Mouse (Mus musculus) bone marrow, adult 2 months (tissue): ENCODE results near the gene Ankrd55.

Experiments used
- CTCF ChIP-seq: fragments of 200-500 bp; IDR thresholded peaks from 2 replicates; pipeline ENCODE4 v1.5.1; 2011; ENCODE audit warnings: low read length, control low read depth; ENCODE audit not compliant: control insufficient read depth, insufficient read depth
- POLR2A ChIP-seq: fragments of 200-500 bp; IDR thresholded peaks from 2 replicates; pipeline ENCODE4 v1.6.1; 2011; ENCODE audit warnings: low read depth, mild to moderate bottlenecking, control low read depth, low read length, borderline replicate concordance; ENCODE audit not compliant: control insufficient read depth

- TF ChIP-seq POLR2A, result no peak
- TF ChIP-seq CTCF, result no peak
These were observed 36.9 kb downstream of the Ankrd55 start for GRCm38 (mm10) chr13:112325126-112325525.
